Mouse (Mus musculus) heart, postnatal 25 days (tissue): ENCODE results near the gene Zfr. TPM values are rescaled to one million over a fixed set of nuclear protein-coding genes. Genes with fewer than 3 reads are reported as not detected.
"Not testable (repeated sequence)": the region's sequence is repeated elsewhere in the genome, so short reads cannot be mapped to it uniquely, and the experiment has no call there.

ENCODE experiments used
- DNase-seq: peaks from one replicate; pipeline ENCODE4 v3.0.0; 2022; ENCODE audit warnings: low spot score
- intact Hi-C: fragments of 180-260 bp; cut with DNase I; formaldehyde crosslinking; loops from one replicate; pipeline ENCODE4 v1.15.1; 2025
- total RNA-seq, 2 experiments: library from RNA; stranded (reverse); gene quantifications; 2 replicates each; pipeline ENCODE4 v1.2.3; 2021

The Zfr gene
- total RNA-seq, 2 experiments from 2014 or later: 79.9 to 87.0 TPM

DNA sequence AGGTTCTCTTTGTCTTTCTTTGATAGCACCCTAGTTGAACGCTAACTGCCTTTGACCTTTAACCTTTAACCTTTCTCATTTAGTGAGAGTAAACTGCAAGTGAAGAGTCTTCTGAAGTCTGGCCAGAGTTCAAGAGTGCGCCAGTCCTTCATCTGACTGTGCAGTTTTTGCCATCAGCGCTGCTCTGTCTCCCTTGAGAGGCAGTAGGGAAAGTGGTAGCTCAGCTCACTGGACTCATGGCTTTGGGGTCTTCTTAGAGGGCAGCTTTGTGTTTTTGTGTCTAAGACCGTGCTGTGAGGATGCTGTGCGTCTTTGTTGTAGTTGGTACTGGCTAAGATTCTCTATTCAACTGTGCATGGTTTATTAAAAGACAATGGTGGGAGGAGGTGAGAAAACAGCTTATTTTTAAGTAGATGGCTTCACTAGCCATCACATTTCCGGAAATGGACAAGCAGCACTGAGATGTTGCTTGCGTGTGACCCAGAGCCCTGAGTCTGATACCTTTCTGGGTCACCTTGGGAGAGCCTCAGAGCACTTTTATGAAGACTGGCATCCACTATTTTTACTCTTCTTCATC is 89.1 kb downstream of the Zfr start:
- DNase-seq: no peak
- intact Hi-C loops: loop anchor here (5.0 kb wide), 1 partner anchor 116 kb away; the partner anchor contains the start of genes 1810049J17Rik and Golph3

DNA sequence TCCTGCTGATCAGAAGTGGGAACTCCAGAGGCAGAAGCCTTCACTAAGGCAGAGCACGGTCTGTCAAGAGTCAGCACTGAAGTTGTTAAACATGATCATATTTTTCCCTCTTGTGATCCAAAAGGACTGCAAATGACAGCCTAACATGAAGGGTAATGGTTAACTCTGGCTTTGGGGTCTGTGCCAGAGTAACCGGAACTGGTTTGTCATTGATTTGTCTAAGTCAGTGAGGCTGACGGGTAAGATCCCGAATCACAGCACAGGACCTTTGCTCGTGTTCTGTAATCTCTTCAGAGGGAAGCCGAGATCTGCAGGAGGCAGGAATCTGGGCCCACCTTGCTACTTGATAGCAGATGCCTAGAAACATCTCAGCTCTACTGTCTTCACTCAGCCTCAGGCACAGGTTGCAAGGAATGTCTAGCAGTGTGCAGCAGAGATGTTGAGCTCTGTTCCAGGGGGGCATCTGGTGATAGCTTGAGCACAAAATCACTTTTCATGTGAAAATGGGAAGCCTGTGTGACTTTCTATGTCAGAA is 90.0 kb downstream of the Zfr start:
- intact Hi-C loops: loop anchor here (5.0 kb wide), 1 partner anchor 115 kb away; the partner anchor contains the start of genes 1810049J17Rik and Golph3
- DNase-seq: no peak

DNA sequence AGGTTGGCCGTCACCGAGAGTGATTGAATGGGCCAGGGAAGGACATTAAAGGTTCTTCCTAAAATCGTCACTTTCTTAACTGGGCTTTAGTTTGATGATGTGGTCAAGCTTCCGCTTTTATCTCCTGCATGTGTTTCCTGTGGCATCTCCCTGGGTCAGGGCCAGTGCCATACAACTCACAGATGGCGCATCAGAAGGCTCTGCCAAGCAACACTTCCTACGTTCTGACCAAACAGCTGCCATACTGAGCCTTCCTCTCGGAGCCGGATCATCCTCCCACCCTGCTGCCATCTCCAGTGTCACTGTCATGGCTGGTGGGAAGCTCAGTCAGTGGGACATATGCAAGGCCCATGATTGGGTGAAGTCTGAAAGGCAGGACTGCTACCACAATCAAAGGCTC is 93.9 kb downstream of the Zfr start:
- intact Hi-C loops: no loop called here
- no peak for DNase-seq

DNA sequence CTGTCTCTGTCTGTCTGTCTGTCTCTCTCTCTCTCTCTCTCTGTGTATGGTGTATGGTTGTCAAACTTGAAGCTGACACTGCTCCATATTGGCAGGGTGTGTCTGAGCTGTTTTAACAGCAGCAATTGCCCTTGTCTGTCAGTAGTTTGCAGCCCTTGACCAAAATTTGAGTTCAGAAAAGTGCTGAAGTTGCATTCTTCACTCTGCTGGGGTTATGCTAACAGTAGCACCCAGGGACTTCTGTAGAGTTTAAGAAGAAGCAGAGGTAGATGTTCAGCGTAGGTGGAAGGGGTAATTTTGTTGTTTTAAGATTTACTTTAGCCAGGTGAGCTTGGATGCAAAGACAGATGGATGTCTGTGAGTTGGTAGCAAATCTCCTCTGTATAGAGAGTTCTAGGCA is 94.6 kb downstream of the Zfr start:
- intact Hi-C loops: no loop called here
- DNase-seq: no peak

DNA sequence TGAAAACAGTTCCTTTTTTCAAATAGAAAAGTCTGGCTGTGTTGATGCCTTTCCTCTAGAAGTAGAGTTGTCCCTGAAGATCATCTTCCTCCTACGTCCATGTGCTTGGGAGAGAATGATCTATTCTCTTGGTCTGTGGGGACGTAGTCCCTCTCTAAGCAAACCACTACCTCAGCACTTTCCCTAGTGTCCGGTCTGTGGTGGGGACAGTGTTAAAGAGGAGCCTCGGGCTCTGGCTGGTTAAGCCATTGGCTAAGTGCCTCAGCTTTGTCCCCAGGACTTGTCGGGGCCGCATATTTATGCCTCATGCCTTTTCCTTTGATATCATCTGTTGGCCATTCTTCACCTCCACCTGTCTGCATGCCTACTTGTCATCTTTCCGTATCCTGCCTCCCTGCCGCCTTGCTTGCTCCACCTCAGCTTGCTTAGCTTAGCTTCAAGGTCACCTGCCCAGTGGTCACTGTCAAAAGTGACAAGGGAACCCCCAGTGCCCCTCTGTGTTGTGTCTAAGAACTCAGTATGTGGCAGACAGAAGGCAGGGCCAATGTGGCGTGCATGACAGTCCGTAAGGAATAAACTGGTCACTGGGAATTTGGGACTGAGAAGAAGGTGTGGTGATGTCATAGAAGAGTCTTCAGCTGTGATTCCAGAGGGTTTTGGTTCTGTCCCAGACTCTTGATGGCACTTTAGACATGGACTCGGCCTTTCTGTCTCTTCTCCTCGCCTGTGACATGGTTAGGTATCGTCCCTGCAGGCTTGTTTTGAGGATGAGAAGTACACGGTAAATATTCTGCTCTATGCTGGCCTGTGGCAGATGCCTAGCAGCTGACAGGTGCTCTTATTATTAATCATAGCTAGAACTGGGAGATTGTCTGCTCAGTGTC is 97.1 kb downstream of the Zfr start:
- intact Hi-C loops: no loop called here
- DNase-seq: no peak

DNA sequence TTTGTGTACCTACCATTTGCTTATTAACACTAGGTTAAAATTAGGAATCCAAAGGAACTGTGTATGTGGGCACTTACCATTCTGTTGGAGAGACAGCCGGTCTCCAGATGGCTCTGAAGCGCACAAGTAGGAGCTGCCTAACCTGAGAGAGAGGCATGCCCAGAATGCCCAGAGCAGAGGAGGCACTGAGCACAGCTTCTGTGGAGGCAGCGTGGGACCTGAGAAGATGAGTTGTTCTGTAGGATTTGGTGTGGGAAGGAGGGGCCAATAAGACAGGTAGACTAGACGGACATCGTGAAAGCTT is 97.7 kb downstream of the Zfr start:
- intact Hi-C loops: no loop called here

DNA sequence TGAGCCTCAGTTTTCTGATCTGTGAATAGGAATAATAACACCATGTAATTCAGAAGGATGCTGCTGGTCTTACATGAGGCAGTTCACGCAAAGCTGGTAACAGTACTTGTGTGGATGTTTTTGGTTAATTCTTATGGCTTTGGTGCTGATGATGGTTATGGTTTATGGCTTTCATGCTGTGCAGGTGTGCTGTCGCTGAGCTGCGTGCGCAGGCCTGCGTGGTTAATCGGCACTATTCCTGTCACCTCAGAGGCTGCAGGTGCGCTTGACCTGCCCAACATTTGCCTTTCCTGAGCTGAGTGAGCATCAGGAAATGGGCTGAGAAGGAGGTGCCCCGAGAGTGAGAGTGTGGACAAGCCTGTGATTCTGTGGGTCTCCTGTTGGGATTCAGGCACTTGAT is 98.5 kb downstream of the Zfr start:
- DNase-seq: no peak
- intact Hi-C loops: no loop called here

More for the DNA sequence above, 97.7 kb downstream of the Zfr start:
- no peak for DNase-seq

DNA sequence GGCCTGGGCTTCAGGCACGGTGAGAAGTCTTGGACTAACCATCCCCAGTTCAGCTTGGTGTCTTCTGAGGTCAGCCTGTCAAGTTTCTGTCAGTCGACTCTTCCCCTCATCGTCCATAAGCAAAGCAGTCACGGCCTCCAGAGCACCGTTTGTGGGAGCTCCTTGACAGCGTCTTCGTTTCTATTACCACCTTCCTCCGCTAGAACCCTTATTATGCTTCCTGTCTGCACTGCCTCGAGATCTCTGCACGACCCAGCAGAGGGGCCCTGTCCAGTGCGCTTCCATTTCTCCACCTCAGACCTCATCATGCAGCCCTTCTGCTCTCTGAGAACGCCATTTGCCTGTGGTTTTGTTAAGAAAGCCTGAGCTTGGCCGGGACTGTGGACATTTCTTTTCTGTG is 99.2 kb downstream of the Zfr start:
- DNase-seq: no peak
- intact Hi-C loops: no loop called here

DNA sequence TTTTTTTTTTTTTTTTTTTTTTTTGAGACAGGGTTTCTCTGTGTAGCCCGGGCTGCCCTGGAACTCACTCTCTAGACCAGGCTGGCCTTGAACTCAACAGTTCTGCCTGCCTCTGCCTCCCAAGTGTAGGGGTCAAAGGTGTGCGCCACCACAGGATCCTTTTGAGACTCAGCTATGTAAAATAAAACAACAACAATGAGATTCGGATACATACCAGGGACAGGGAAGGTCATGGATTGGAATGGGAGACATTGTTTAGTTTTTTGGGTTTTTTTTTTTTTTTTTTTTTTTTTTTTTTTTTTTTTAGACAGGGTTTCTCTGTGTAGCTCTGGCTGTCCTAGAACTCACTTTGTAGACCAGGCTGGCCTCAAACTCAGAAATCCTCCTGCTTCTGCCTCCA is 99.7 kb downstream of the Zfr start:
- intact Hi-C loops, DNase-seq: not testable (repeated sequence)

DNA sequence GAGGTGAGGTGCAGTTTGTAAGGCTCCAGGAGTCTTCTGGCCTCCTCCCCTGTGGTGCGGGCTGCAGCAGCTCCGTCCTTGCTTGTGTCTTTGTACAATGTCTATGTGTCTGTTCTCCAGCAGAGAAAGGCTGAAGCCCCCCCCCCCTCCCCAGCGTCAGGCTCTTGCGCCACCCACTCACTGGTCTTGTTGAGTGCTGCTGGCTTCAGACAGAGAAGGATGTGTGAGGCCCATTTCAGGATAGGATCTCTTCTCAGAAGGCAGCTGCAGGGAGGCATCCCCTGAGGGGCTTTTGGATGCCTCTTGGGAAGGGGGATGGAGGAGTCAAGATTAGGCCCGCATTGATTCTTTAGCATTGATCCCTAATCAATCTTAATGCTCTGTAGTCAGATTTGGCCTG is 100.2 kb downstream of the Zfr start:
- intact Hi-C loops: no loop called here
- DNase-seq: no peak

DNA sequence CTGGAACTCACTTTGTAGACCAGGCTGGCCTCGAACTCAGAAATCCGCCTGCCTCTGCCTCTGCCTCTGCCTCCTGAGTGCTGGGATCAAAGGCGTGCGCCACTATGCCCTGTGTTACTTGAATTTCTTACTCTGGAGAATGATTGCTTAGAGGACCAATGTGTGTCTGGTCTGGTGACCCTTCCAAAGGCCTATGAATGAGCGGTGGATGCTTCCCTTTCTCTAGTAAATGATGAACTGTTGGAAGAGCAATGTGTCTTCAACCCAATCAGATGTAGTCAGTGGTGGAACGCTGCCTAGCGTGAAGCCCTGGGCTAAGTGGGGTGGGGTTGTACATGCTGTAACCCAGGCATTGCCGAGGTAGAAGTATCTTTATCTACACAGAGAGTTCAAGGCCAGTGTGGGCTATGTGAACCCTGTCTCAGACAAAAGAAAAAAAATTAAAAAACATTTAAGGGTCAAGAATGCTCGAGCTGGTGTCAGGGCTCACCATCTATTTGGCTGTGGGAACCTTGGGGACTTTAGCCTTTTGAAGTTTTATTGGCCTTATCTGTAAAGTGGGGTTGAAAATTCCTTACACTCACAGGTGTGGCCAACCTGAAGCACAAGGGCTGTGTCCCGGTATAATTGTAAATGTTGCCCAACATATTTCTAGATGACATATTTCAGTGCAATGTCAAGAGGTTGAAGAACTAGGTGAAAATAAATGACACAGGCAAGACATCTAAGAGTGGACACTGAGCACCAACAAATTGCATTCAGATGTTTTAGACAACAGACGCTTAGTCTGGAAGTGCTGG is 101.2 kb downstream of the Zfr start:
- intact Hi-C loops: no loop called here

DNA sequence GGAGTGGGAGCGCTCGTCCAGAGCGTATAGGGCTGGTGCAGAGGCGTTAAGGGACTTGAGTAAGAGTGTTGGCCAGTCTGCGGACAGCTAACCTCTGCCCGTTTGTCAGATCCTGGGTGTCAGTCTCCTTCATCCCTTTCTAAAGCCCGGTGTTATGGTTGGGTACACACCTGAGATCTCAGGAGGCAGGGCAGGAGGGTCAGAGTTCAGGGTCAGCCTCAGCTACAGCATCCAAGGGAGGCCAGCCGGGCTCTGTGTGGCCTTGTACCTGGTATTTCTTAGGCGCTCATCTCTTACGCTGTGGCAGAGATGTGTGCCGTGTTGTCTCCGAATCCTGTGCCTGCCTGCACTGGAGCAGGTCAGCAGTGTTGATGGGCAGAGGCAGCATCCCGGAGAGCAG is 103.5 kb downstream of the Zfr start:
- intact Hi-C loops: no loop called here

More for the DNA sequence above, 101.2 kb downstream of the Zfr start:
- DNase-seq: no peak

DNA sequence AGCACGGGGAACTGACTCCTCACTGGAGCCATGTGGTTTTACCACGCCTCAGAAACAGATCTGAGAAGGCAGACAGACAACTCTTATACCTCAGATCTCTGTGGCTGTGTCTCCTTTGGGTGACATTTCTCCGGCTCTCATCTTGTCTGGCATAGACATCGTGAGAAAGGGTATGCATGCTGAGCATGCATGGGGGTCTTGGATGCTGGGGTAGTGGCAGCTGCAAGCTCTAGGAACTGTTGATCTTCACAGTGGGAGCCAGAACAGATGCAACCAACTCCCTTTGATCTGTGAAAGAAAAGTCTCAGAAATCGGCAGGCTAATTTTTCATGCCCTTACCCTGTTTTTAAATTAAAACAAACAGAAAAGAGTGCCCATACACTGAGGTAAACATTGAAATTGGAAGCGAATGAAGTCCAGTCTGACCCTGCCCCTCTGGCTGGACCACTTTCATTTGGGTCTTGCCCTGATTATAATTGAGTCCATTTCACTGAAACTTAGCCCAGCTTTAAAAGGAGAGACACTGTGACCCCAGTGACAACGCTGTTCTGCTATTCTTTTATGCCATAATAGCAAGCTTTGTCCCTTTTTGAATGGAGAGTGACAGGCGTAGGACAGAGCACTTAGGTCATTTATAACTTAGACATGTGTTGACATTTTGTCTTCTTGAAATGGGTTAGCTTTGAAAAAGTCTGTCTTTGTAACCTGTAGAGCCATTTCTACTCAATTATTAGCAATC is 105.1 kb downstream of the Zfr start:
- intact Hi-C loops: no loop called here
- DNase-seq: no peak

More for the DNA sequence above, 103.5 kb downstream of the Zfr start:
- no peak for DNase-seq

DNA sequence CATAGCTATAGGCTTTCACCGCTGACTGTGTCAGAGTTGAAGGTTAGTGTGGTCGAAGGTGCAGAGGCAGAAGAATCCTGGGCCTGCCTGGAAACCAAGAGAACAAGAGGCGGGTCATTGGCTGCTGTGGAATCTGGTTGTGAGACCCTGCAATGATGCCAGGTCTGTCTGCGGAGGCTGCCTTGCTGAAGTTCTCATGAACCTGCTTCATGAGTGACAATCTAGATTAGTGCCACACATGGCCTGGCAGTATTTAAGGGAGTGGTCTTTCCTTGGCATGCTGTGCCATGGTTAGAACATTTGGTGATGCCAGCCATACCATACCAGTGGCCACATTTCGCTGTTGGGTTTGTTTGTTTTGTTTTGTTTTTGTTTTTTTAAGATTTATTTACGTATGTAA is 105.8 kb downstream of the Zfr start:
- intact Hi-C loops: no loop called here
- DNase-seq: no peak

DNA sequence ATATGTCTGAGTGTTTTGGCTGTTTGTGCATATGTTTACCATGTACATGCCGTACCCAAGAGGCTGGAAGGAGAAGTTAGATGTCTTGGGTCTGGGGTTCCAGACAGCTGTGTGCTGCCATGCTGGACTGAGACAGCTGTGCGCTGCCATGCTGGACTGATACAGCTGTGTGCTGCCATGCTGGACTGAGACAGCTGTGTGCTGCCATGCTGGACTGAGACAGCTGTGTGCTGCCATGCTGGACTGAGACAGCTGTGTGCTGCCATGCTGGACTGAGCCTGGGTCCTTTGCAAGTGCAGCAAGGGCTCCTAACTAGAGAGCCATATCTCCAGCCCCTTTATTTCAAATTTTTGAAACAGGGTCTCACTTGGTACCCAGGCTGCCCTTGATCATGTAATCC is 106.6 kb downstream of the Zfr start:
- intact Hi-C loops: no loop called here

DNA sequence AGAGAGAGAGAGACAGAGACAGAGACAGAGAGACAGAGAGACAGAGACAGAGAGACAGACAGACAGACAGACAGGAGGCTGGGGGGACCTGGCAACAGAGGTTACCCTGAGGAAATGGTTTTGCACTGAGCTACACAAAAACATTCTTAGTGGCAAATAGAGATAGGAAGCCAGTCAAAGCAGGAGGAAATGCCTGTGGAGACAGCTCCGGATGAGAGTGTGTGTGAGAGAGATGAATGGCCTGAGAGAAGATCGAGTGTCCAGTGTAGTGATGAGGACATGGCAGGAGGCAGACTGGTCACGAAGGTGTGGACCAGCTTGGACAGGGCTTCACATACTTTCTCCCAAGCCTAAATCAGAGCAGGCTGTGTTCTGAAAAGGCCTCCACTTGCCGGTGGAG is 107.4 kb downstream of the Zfr start:
- intact Hi-C loops: no loop called here
- DNase-seq: no peak

More for the DNA sequence above, 106.6 kb downstream of the Zfr start:
- DNase-seq: no peak

DNA sequence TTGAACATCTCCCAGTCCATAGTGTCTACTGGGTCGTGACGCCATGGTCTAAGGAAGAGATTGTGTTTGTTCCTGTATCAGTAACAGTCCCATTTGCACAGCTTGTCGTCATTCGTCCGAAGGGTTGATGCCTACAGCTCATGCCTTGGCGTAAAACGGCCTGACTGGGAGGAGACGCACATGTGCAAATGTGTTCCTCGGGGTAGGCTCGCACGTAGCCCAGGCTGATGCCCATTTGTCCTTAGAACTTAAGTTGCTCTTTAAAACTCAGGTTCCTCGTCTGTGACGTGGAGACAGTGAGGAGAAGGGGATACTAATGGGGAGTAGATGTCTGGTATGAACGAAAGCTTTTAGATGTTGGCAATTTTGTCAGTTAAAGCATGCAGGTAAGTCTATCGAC is 109.3 kb downstream of the Zfr start:
- intact Hi-C loops: no loop called here
- DNase-seq: no peak

DNA sequence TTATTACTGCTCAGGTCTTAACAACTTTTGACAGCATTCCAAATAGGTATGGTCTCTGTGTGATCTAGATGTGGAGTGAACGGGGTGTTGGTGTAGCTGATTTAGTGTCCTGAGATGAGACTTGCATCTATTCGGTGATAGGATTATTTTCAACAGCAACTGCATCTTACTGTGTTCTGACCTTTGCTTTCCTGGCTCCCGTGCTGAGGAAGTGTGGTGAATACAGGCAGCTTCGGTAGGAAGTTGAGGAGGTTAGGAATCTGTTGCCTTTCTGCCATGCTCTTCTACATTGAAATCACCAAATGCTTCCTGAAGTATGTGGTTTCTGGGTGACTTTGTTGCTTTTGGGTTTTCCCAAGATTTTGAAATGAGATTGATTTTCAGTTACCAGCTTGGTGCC is 109.7 kb downstream of the Zfr start:
- intact Hi-C loops: no loop called here
- no peak for DNase-seq

DNA sequence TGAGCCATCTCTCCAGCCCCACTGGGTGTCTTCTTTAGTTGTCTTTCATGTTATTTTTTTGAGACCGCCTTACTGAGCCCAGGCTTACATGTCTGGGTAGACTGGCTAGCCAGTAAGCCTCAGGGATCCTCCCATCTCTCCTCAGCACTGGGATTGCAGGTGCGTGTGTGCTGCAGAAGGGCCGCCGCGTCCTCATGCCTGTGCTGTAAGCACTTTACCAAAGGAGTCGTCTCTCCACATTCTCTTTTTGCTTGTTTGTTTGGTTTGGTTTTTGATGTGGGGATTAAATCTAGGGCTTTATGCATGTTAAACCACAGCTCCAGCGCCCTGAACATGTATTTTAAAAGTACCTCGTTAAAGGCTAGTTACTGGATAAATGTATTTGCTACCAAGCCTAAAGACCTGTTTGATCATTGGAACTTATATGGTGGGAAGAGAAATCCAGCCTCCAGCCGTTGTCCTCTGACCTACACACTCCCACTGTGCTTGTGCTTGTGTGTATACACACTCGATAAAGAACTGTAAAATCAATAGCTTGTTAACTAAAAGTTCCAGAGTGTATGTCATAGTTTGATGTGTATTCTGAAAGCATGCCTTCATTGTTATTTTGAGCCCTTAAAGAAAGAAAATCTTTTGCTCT is 112.1 kb downstream of the Zfr start:
- no peak for DNase-seq
- intact Hi-C loops: no loop called here
